Mouse (Mus musculus) retina, postnatal 7 days (tissue): ENCODE measurements at regions not wholly inside any gene's neighbourhood (a gene's known extent, or its start where the extent isn't known, plus 50 kb on each side); places are given as distances from the start of the nearest gene placed in this dataset.

Source experiments
- DNase-seq: peaks from one replicate; pipeline ENCODE4 v3.0.0-alpha.2; 2012; ENCODE audit warnings: low read depth, low spot score

GRCm38 (mm10) chr10:99416896-99417479, 154.0 kb downstream of the Dusp6 start:
- DNase-seq: no peak

GRCm38 (mm10) chr10:99417591-99417990, 154.6 kb downstream of the Dusp6 start:
- DNase-seq: no peak

- no peak for DNase-seq
These were observed 155.5 kb downstream of the Dusp6 start for GRCm38 (mm10) chr10:99418497-99418896.

GRCm38 (mm10) chr10:99419532-99419931, 156.5 kb downstream of the Dusp6 start:
- no peak for DNase-seq

- no peak for DNase-seq
These were observed 160.4 kb downstream of the Dusp6 start for GRCm38 (mm10) chr10:99423406-99423805.

- no peak for DNase-seq
These were observed 162.2 kb downstream of the Dusp6 start for GRCm38 (mm10) chr10:99425265-99425664.

GRCm38 (mm10) chr10:99430175-99430574, 167.1 kb downstream of the Dusp6 start:
- no peak for DNase-seq

- no peak for DNase-seq
These were observed 167.9 kb downstream of the Dusp6 start for GRCm38 (mm10) chr10:99430669-99431561.

GRCm38 (mm10) chr10:99437060-99437459, 174.0 kb downstream of the Dusp6 start:
- no peak for DNase-seq

- DNase-seq: no peak
These were observed 177.1 kb downstream of the Dusp6 start for GRCm38 (mm10) chr10:99440169-99440568.

GRCm38 (mm10) chr10:99441014-99441413, 178.0 kb downstream of the Dusp6 start:
- no peak for DNase-seq

GRCm38 (mm10) chr10:99441931-99442330, 178.9 kb downstream of the Dusp6 start:
- no peak for DNase-seq

GRCm38 (mm10) chr10:99443453-99444170, 180.6 kb downstream of the Dusp6 start:
- DNase-seq: no peak

GRCm38 (mm10) chr10:99450714-99451625, 187.9 kb downstream of the Dusp6 start:
- no peak for DNase-seq

GRCm38 (mm10) chr10:99451639-99452417, 188.8 kb downstream of the Dusp6 start:
- DNase-seq: no peak

GRCm38 (mm10) chr10:99456180-99456579, 193.1 kb downstream of the Dusp6 start:
- DNase-seq: no peak

GRCm38 (mm10) chr10:99458047-99458446, 195.0 kb downstream of the Dusp6 start:
- DNase-seq: no peak

GRCm38 (mm10) chr10:99459171-99459660, 196.2 kb downstream of the Dusp6 start:
- DNase-seq: no peak

- no peak for DNase-seq
These were observed 196.9 kb downstream of the Dusp6 start for GRCm38 (mm10) chr10:99459823-99460361.

GRCm38 (mm10) chr10:99460847-99461445, 197.9 kb downstream of the Dusp6 start:
- no peak for DNase-seq
